ENCODE assay signal across 8 mouse cellular contexts in genomic region chr10:22591664-22592063, GRCm38 (mm10). TPM values are rescaled to one million over a fixed set of nuclear protein-coding genes. Genes with fewer than 3 reads are reported as not detected.
DNase-seq lines count a peak whose midpoint lies in the region; ATAC-seq and TF ChIP-seq lines count a peak whose summit lies in the region.
"Not testable (repeated sequence)": the region's sequence is repeated elsewhere in the genome, so short reads cannot be mapped to it uniquely, and the experiment has no call there.

No protein-coding gene starts in this region.

- DNase-seq in brain, embryonic 14.5 days (ENCODE audit: low read depth): peak; percentile 32
- DNase-seq in hindbrain, embryonic 10.5 days (ENCODE audit: low spot score); midbrain, embryonic 10.5 days (ENCODE audit: low spot score): not testable (repeated sequence)

- 24% methylated on average over 4 of the region's 4 CpGs for WGBS in forebrain, embryonic 15.5 days
- WGBS in hindbrain, embryonic 10.5 days: 35% methylated on average over 4 of the region's 4 CpGs
- WGBS in hindbrain, embryonic 15.5 days: 23% methylated on average over 4 of the region's 4 CpGs
- 45% methylated on average over 4 of the region's 4 CpGs for WGBS in kidney, embryonic 16.5 days
- whole genome bisulfite sequencing in midbrain, embryonic 10.5 days: 41% methylated on average over 4 of the region's 4 CpGs
- WGBS in midbrain, embryonic 15.5 days: 16% methylated on average over 4 of the region's 4 CpGs
- 32% methylated on average over 4 of the region's 4 CpGs for WGBS in neural tube, embryonic 13.5 days

- not testable (repeated sequence) for H3K27ac ChIP-seq in forebrain, embryonic 15.5 days (replicated peaks); hindbrain, embryonic 15.5 days (replicated peaks); kidney, embryonic 16.5 days (ENCODE audit: low read length); midbrain, embryonic 15.5 days; neural tube, embryonic 13.5 days (replicated peaks)
- H3K27ac ChIP-seq in hindbrain, embryonic 10.5 days: peak overlapping the region; percentile 78
- H3K27ac ChIP-seq in midbrain, embryonic 10.5 days (replicated peaks): peak overlapping the region; percentile 65

- H3K9me3 ChIP-seq in forebrain, embryonic 15.5 days; hindbrain, embryonic 10.5 days; hindbrain, embryonic 15.5 days; kidney, embryonic 16.5 days (ENCODE audit: low read length); midbrain, embryonic 10.5 days (replicated peaks); midbrain, embryonic 15.5 days; neural tube, embryonic 13.5 days: not testable (repeated sequence)

- not testable (repeated sequence) for TF ChIP-seq CTCF in brain, embryonic 14.5 days (IDR thresholded peaks at IDR 0.05; ENCODE audit: borderline replicate concordance, extremely low read depth, insufficient read depth, insufficient read length)

- peak; percentile 60 for ATAC-seq in forebrain, embryonic 15.5 days (replicated peaks)
- ATAC-seq in hindbrain, embryonic 15.5 days (ENCODE audit: low FRiP score, low read depth): peak; percentile 27; the same call in 1 of the 2 replicates
- ATAC-seq in kidney, embryonic 16.5 days (ENCODE audit: low FRiP score, low TSS enrichment): peak; percentile 35; the same call in 1 of the 2 replicates
- peak; percentile 84 for ATAC-seq in midbrain, embryonic 15.5 days (replicated peaks)
- peak; percentile 59; the same call in 1 of the 2 replicates for ATAC-seq in neural tube, embryonic 13.5 days (ENCODE audit: low read depth)

- not testable (repeated sequence) for H3K27me3 ChIP-seq in forebrain, embryonic 15.5 days; hindbrain, embryonic 10.5 days (ENCODE audit: insufficient read depth, poor library complexity, severe bottlenecking); hindbrain, embryonic 15.5 days; kidney, embryonic 16.5 days (ENCODE audit: insufficient read depth, low read length); midbrain, embryonic 10.5 days (ENCODE audit: low read depth, poor library complexity, severe bottlenecking); midbrain, embryonic 15.5 days (replicated peaks); neural tube, embryonic 13.5 days

- not testable (repeated sequence) for H3K4me2 ChIP-seq in forebrain, embryonic 15.5 days (replicated peaks); hindbrain, embryonic 15.5 days; kidney, embryonic 16.5 days (replicated peaks; ENCODE audit: low read depth, low read length); midbrain, embryonic 15.5 days; neural tube, embryonic 13.5 days

- H3K4me1 ChIP-seq in forebrain, embryonic 15.5 days; hindbrain, embryonic 15.5 days (replicated peaks); kidney, embryonic 16.5 days (ENCODE audit: insufficient read depth, low read length); midbrain, embryonic 15.5 days; neural tube, embryonic 13.5 days (replicated peaks): not testable (repeated sequence)
- peaks cover 15% of the 10 kb centered on the region; the same call in 1 of the 2 replicates for H3K4me1 ChIP-seq in hindbrain, embryonic 10.5 days (replicated peaks)
- H3K4me1 ChIP-seq in midbrain, embryonic 10.5 days: peaks cover 19% of the 10 kb centered on the region

- not testable (repeated sequence) for H3K9ac ChIP-seq in forebrain, embryonic 15.5 days (replicated peaks); hindbrain, embryonic 15.5 days; kidney, embryonic 16.5 days (replicated peaks; ENCODE audit: low read length); midbrain, embryonic 15.5 days; neural tube, embryonic 13.5 days

- H3K36me3 ChIP-seq in forebrain, embryonic 15.5 days; hindbrain, embryonic 10.5 days; hindbrain, embryonic 15.5 days; kidney, embryonic 16.5 days (ENCODE audit: insufficient read depth, low read length); midbrain, embryonic 10.5 days; midbrain, embryonic 15.5 days (replicated peaks); neural tube, embryonic 13.5 days: not testable (repeated sequence)

- not testable (repeated sequence) for TF ChIP-seq POLR2A in brain, embryonic 14.5 days (IDR thresholded peaks at IDR 0.05; ENCODE audit: borderline replicate concordance, extremely low read depth, insufficient read depth, insufficient read length, poor library complexity, severe bottlenecking)

- not testable (repeated sequence) for H3K4me3 ChIP-seq in forebrain, embryonic 15.5 days; hindbrain, embryonic 10.5 days; hindbrain, embryonic 15.5 days; kidney, embryonic 16.5 days (ENCODE audit: low read length); midbrain, embryonic 10.5 days; midbrain, embryonic 15.5 days; neural tube, embryonic 13.5 days

RNA-seq across cellular contexts. Expression of gene Slc2a12, which starts 53.1 kb away (rescaled TPM):
- 2.1 and 3.8 TPM in 2 replicates for polyA plus RNA-seq in brain, embryonic 14.5 days (2012; rRNA removed)
- polyA plus RNA-seq in forebrain, embryonic 15.5 days (2015; fragmentation: Nextera tagmentation; extraction: Ambion mirVana): 2.8 and 4.0 TPM in 2 replicates
- polyA plus RNA-seq in hindbrain, embryonic 10.5 days (2016; fragmentation: Nextera tagmentation; extraction: Ambion mirVana): 1.9 and 2.0 TPM in 2 replicates
- polyA plus RNA-seq in hindbrain, embryonic 15.5 days (2015; fragmentation: Nextera tagmentation; extraction: Ambion mirVana): 6.8 and 7.6 TPM in 2 replicates
- polyA plus RNA-seq in kidney, embryonic 16.5 days (2015; fragmentation: Nextera tagmentation; extraction: Ambion mirVana): 2.3 and 2.6 TPM in 2 replicates
- polyA plus RNA-seq in midbrain, embryonic 10.5 days (2016; fragmentation: Nextera tagmentation; extraction: Ambion mirVana): 1.5 and 1.7 TPM in 2 replicates
- 6.0 and 6.2 TPM in 2 replicates for polyA plus RNA-seq in midbrain, embryonic 15.5 days (2015; fragmentation: Nextera tagmentation; extraction: Ambion mirVana)
- 1.4 and 1.6 TPM in 2 replicates for polyA plus RNA-seq in neural tube, embryonic 13.5 days (2015; fragmentation: Nextera tagmentation; extraction: Ambion mirVana)

Comparison
In these comparisons a context has a peak if more than half of its experiments do, and no peak if none do; other contexts are left out.
1. ATAC-seq: peak in every context shown above with its lines; median percentile 84 in midbrain, embryonic 15.5 days; 60 in forebrain, embryonic 15.5 days; 59 in neural tube, embryonic 13.5 days; 35 in kidney, embryonic 16.5 days; 27 in hindbrain, embryonic 15.5 days.